Mouse (Mus musculus) stomach, embryonic 14.5 days (tissue): ENCODE data around the gene Nostrin. TPM values are rescaled to one million over a fixed set of nuclear protein-coding genes. Genes with fewer than 3 reads are reported as not detected.

Experiments used
- ATAC-seq: fragments of 200-750 bp; cut with Nextera tagmentation; 2 replicates; pipeline ENCODE4 v1.8.0; 2017; ENCODE audit warnings: low read depth, moderate TSS enrichment; ENCODE audit not compliant: insufficient number of reproducible peaks, insufficient read depth, low FRiP score
- H3K27ac ChIP-seq: fragments of 300-500 bp; sonication (generic); 2 replicates; pipeline ENCODE4 v1.5.1; 2014; ENCODE audit warnings: mild to moderate bottlenecking, low read length, moderate library complexity, mixed read lengths
- H3K27me3 ChIP-seq: fragments of 300-500 bp; sonication (generic); 2 replicates; pipeline ENCODE4 v1.6.1; 2014; ENCODE audit warnings: low read length, control low read depth, mixed read lengths; ENCODE audit not compliant: control insufficient read depth, insufficient read depth
- H3K36me3 ChIP-seq: fragments of 300-500 bp; sonication (generic); 2 replicates; pipeline ENCODE4 v1.6.1; 2014; ENCODE audit warnings: mild to moderate bottlenecking, control low read depth, low read length, moderate library complexity, mixed read lengths; ENCODE audit not compliant: control insufficient read depth, insufficient read depth
- H3K4me1 ChIP-seq: fragments of 300-500 bp; sonication (generic); 2 replicates; pipeline ENCODE4 v1.6.1; 2014; ENCODE audit warnings: low read length, control low read depth, mixed read lengths; ENCODE audit not compliant: control insufficient read depth, insufficient read depth
- H3K4me2 ChIP-seq: fragments of 300-500 bp; sonication (generic); replicated peaks from 2 replicates; pipeline ENCODE4 v1.6.1; 2014; ENCODE audit warnings: low read depth, low read length, control low read depth
- H3K4me3 ChIP-seq: fragments of 300-500 bp; sonication (generic); 2 replicates; pipeline ENCODE4 v1.5.1; 2014; ENCODE audit warnings: low read depth, low read length, control low read depth
- H3K9ac ChIP-seq: fragments of 300-500 bp; sonication (generic); replicated peaks from 2 replicates; pipeline ENCODE4 v1.6.1; 2014; ENCODE audit warnings: low read depth, mild to moderate bottlenecking, control low read depth, low read length, moderate library complexity, mixed read lengths
- H3K9me3 ChIP-seq: fragments of 300-500 bp; sonication (generic); 2 replicates; pipeline ENCODE4 v1.6.1; 2016; ENCODE audit warnings: low read depth, low read length, control low read depth; ENCODE audit not compliant: control insufficient read depth
- WGBS: fragments of 180-500 bp; shearing (Covaris S2); extraction: QIAGEN DNeasy Blood & Tissue Kit; methylation state at CpG from one replicate; pipeline ENCODE4 v1.1.7; 2014; 5-methylcytosine and 5-hydroxymethylcytosine counted together
- polyA plus RNA-seq: library from polyadenylated mRNA; unstranded; fragments of >200 nt; fragmentation: Nextera tagmentation; extraction: Ambion mirVana; gene quantifications from 2 replicates; pipeline ENCODE4 v1.2.1, GENCODE M21; 2014

The Nostrin gene
- polyA plus RNA-seq, 1 experiment from 2014 or later, result 6.5 TPM

DNA sequence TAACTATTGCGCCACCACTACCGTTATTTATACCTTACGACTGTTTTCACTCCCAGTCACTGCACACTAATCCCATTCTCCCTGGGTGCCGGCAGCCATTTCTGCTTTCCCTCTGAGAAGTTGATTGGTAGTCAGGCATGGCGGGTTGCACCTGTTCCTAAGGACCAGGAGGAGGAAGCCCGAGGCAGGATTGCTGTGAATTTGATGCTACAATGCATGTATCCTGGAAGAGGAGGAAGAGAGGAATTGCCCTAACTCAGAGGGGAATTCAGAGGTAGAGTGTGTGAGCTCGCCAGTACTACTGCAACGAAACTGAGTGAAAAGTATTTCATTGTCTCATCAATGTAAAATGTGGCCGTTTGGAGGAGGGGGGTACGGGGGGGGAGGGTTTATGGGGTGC lies 77.1 kb downstream of the Nostrin start:
- Histone ChIP-seq H3K27me3 (no peaks in the 10 kb centered on the region), H3K36me3 (no peaks in the 10 kb centered on the region), H3K27ac (no peak overlapping the region), H3K4me2 (no peak overlapping the region), H3K9me3 (no peaks in the 10 kb centered on the region), H3K9ac (no peak overlapping the region), H3K4me1 (no peaks in the 10 kb centered on the region), H3K4me3 (no peak overlapping the region)
- no peak for ATAC-seq
- WGBS, result 70% methylated on average over 10 of the region's 10 CpGs

DNA sequence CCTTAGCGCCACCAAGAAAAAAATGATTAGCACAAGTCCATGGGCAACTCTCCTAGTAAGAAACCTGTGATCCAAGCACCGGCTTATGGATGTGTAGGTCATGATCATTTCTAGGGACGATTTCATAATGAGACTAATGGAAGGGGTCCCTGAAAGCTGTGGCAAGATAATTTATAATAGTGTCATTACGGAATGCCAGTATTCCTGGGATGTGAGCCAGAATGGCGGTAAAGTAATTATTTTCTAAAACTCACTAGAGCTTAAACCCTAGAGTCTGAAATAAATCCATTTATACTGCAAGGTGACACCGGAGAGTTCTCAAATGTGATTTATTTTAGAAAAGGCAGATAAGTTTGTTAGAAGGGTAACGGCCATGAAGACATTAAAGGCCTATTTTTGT lies 79.6 kb downstream of the Nostrin start:
- Histone ChIP-seq H3K9me3 (no peaks in the 10 kb centered on the region), H3K27ac (no peak overlapping the region), H3K36me3 (no peaks in the 10 kb centered on the region), H3K4me2 (no peak overlapping the region), H3K9ac (no peak overlapping the region), H3K4me1 (no peaks in the 10 kb centered on the region), H3K4me3 (no peak overlapping the region), H3K27me3 (no peaks in the 10 kb centered on the region)
- ATAC-seq, result no peak; the same call in 1 of the 2 replicates
- 28% methylated on average over 7 of the region's 7 CpGs for WGBS

DNA sequence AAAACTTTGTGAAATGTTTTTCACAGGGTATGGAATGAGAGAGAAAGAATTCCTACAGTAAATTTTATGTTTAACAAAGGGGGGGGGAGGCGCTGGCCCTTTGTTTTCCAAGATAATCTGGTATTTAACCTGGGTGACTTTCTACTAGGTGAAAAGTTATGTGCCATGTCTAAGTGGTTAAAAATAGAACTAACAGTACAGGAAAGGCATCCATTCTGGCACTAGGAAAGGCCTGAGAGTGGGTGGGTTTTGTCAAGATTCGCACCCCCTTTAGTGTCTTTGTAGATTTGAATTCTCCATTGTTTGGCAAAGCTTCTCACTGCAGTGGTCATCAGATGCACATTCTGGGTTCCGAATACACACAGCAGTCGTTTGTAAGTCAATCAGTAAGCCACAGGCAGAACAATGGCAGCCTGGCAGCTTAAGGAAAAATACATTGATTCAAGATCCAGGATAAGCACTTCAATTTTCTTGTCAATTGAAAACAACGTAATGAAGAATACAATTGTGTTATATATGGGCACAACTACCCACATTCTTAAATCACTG lies 86.3 kb downstream of the Nostrin start:
- Histone ChIP-seq H3K27me3 (no peaks in the 10 kb centered on the region), H3K4me3 (no peak overlapping the region), H3K9me3 (no peaks in the 10 kb centered on the region), H3K4me2 (no peak overlapping the region), H3K9ac (no peak overlapping the region), H3K27ac (no peak overlapping the region), H3K4me1 (no peaks in the 10 kb centered on the region), H3K36me3 (no peaks in the 10 kb centered on the region)
- WGBS, result 56% methylated on average over 5 of the region's 5 CpGs
- no peak for ATAC-seq

DNA sequence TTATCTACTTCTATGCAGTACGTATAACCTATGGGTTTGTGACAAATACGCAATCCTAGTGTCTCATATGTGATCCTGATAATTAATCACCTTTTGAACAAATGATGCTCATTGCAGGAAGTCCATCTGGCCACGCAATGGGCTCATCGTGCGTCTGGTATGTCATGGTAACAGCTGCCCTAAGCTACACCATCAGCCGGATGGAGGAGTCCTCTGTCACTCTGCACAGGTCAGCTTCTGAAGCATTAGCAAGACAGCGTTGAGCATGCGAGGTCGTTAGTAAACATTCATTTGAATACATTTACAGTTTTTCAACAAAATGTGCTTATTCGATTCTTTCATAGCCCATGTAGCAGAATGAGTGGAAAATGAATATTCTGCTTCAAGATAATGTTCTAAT lies 87.2 kb downstream of the Nostrin start:
- WGBS, result 82% methylated on average over 10 of the region's 10 CpGs
- H3K27me3 ChIP-seq, result no peaks in the 10 kb centered on the region

DNA sequence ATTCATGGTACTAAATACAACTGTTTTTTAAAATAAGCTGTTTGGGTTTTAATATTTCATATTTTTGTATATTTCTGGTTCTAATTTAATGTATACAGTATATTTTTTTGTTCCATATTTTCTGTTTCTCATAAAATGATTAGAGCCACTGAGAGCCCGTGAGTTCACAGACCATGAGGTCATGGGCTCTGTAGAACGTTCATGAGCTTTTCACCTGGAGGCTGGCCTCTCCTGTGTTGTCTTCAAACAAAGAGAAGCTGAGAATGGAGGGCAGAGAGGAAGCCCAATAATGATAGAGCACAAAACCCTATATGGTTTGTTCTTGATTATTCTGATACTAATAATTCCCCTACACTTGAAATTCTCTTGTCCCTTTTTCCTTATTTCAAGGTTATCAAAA lies 89.1 kb downstream of the Nostrin start:
- Histone ChIP-seq H3K27ac (no peak overlapping the region), H3K9ac (no peak overlapping the region), H3K27me3 (no peaks in the 10 kb centered on the region), H3K36me3 (no peaks in the 10 kb centered on the region), H3K9me3 (no peaks in the 10 kb centered on the region), H3K4me1 (no peaks in the 10 kb centered on the region), H3K4me3 (no peak overlapping the region), H3K4me2 (no peak overlapping the region)
- ATAC-seq, result no peak
- 41% methylated on average over 2 of the region's 2 CpGs for WGBS

More for the DNA sequence above, 87.2 kb downstream of the Nostrin start:
- Histone ChIP-seq H3K4me1 (no peaks in the 10 kb centered on the region), H3K36me3 (no peaks in the 10 kb centered on the region), H3K4me3 (no peak overlapping the region), H3K9ac (no peak overlapping the region), H3K9me3 (no peaks in the 10 kb centered on the region), H3K27ac (no peak overlapping the region), H3K4me2 (no peak overlapping the region)
- no peak for ATAC-seq

DNA sequence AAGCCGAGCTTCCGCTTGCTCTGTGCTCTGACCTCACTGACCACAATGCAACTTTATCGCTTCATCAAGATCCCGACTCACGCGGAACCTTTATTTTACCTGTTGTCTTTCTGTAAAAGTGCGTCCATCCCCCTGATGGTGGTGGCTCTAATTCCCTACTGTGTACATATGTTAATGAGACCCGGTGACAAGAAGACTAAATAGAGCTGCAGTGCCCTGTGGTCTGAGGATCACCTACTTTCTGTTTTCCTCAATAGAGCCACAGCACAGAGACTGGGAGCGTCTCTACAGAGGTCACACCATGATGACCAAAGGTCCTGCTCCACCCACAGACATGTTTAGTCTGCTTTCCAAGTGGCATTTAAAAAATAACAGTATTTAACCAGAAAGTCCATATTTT lies 91.3 kb downstream of the Nostrin start:
- Histone ChIP-seq H3K36me3 (no peaks in the 10 kb centered on the region), H3K27me3 (no peaks in the 10 kb centered on the region), H3K9ac (no peak overlapping the region), H3K27ac (no peak overlapping the region), H3K4me1 (no peaks in the 10 kb centered on the region), H3K4me3 (no peak overlapping the region), H3K4me2 (no peak overlapping the region), H3K9me3 (no peaks in the 10 kb centered on the region)
- ATAC-seq, result no peak
- 90% methylated on average over 9 of the region's 9 CpGs for WGBS

DNA sequence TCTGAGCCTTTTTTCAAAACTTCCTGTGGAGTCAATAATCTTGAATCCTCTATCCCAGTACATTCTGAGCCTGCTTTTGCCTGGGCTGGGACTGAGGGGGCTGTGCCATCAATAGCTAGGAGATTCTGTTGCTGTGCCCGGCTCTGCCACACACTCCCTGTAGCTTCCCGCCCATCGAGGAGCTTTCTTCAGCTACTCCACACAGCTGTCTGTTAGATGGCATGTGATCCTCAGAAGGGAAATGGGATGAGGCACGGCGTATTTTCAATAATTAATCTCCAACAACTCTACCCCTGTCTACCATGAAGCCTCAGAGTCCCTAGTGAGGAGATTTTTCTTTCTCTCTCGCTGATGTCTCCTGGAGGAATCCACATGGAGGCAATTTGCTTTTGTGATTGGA lies 93.0 kb downstream of the Nostrin start:
- WGBS, result 83% methylated on average over 6 of the region's 6 CpGs
- Histone ChIP-seq H3K36me3 (no peaks in the 10 kb centered on the region), H3K4me2 (no peak overlapping the region), H3K4me1 (no peaks in the 10 kb centered on the region), H3K27ac (no peak overlapping the region), H3K4me3 (no peak overlapping the region), H3K27me3 (no peaks in the 10 kb centered on the region), H3K9ac (no peak overlapping the region), H3K9me3 (no peaks in the 10 kb centered on the region)
- ATAC-seq, result no peak

DNA sequence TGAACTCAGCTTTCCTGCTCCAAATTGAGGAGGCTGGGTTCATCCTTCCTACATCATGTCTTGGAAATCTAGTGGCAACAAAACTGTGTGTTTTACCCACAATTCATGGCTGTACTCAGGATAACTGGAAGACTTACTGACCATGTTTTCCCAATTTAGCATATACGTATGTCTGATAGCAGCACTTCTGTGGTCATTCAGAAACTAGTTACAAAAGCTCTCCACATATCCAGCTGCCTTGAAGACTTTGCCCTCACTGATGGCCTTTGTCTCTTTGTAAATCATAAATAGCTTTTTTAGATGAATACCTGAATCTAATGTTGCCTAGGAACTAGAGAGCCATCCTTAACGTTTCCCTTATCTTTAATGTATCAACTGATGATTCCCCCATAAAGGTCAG lies 94.5 kb downstream of the Nostrin start:
- H3K27me3 ChIP-seq, result no peaks in the 10 kb centered on the region
- no peak overlapping the region for H3K4me2 ChIP-seq
- H3K27ac ChIP-seq, result no peak overlapping the region
- no peaks in the 10 kb centered on the region for H3K4me1 ChIP-seq
- H3K4me3 ChIP-seq, result no peak overlapping the region
- H3K9ac ChIP-seq, result no peak overlapping the region
- ATAC-seq, result no peak
- 70% methylated on average over 2 of the region's 2 CpGs for WGBS
- no peaks in the 10 kb centered on the region for H3K9me3 ChIP-seq
- H3K36me3 ChIP-seq, result no peaks in the 10 kb centered on the region

DNA sequence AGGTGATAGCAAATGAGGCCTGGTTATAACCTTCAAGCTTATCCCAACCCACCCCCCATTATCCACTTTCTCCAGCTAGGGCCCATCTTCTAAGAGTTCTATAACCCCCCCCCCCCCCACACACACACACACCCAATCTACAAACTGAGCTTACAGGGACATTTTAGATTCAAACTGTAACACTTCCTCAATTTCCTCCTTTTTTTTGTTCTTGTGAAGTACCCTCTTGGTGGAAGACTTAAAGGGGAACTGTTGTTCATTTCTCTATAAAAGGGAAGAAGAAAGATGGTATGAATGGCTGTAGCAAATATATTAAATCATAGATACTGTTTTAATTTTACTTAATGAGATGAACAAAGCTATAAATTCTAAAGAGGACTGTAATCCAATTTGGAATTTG lies 96.5 kb downstream of the Nostrin start:
- no peak for ATAC-seq
- no peaks in the 10 kb centered on the region for H3K36me3 ChIP-seq

More for the DNA sequence above, 96.5 kb downstream of the Nostrin start:
- Histone ChIP-seq H3K9me3 (no peaks in the 10 kb centered on the region), H3K4me1 (no peaks in the 10 kb centered on the region), H3K4me2 (no peak overlapping the region), H3K27ac (no peak overlapping the region), H3K27me3 (no peaks in the 10 kb centered on the region), H3K9ac (no peak overlapping the region), H3K4me3 (no peak overlapping the region)
